Mouse (Mus musculus): ENCODE data around the gene Celf2.

DNA sequence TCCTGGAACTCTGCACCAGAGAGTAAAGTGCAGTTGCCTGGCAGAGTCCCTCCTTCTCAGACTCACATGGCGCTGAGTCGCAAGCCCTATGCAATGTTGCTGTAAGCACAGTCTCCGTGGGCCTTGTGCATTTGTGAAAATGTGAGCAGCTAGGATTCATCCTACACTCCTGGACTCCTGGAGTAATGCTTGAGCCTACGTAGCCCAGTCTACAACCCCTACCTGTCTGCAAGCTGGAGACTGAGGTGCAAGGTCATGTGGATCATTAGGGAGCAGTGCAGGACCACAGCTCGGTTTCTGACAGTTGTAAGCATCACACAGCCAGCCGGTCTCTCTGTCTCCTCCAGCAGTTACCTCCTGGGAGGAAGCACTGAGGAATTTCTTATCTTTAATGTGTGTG, 1019.3 kb downstream of the Celf2 start:
- TF ChIP-seq POLR2A (IDR thresholded peaks at IDR 0.05; ENCODE audit: borderline replicate concordance, insufficient read depth, low read length) (no peak), CTCF (IDR thresholded peaks at IDR 0.05; ENCODE audit: borderline replicate concordance, insufficient read depth, low read depth, low read length) (no peak)

Measured in cerebellum, adult 2 months (tissue).